Mouse (Mus musculus): ENCODE data around the gene Spock1.

Spock1 gene

DNA sequence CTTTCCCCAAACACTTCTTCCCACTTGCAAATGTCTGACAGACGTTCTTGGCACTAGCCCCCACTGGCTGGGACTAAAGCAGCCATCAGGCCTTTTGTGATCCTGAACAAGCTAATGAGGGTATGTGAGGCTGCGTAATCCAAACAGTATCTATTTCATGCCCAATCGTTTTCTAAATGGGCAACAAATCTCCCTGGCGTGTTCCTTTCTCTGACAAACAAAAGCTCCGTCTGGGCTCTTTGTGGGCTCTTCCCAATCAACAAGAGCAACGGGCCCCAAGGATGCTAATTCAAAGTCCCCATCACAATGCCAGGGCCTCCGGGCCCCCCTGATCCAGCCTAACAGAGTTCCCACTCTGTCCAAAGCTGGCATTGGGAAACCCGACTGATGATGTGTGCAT, 304.9 kb downstream of the Spock1 start:
- peak; percentile 29 for DNase-seq (ENCODE audit: low read depth, low spot score)

DNA sequence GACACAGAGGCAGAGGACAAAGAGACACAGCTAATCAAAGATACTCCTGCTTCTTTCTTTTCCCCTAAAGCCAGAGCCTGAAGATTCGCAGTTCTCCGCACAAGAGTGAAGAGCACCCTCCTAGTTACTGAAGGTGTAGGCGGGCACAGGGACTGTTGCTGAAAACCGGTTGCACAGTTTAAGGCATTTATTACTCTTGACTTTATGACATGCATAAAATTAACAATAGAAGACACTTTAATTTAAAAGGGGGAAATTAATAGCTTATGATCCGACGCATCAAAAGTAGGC, 312.4 kb downstream of the Spock1 start:
- no peak for DNase-seq (ENCODE audit: low read depth, low spot score)

DNA sequence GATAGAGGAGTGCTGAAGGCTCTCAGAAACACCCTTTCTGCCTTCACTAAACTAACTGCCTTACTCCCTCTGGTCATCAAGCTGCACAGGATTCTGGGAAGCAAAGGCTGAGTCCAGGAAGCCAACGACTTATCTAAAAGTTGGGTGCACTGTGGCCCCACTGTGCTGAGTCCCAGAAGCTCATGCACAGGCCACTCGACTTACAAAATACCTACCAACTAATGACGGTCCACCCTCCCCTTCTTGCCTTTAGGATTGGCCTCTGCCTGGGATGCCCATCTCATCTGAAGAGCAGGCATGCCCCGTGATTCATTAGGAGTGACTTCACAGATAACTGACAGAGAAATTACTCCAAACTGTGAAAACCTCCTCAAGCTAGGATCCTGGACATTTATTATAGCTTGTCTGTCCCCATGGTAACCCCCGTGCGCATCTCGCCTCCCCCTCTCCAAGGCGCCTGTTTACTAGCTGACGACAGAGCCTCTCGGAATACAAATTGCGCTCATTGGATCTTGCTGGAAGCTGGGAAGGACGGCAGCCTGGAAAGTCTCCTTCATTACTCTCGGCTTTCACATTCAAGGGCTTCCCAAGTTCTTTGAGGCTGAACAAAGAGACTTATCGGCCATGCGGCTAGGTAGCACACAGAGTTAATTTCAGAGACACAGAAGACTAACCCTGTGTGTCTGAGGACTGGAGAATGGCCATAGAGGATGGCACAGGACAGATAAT, 312.9 kb downstream of the Spock1 start:
- no peak for DNase-seq (ENCODE audit: low read depth, low spot score)

DNA sequence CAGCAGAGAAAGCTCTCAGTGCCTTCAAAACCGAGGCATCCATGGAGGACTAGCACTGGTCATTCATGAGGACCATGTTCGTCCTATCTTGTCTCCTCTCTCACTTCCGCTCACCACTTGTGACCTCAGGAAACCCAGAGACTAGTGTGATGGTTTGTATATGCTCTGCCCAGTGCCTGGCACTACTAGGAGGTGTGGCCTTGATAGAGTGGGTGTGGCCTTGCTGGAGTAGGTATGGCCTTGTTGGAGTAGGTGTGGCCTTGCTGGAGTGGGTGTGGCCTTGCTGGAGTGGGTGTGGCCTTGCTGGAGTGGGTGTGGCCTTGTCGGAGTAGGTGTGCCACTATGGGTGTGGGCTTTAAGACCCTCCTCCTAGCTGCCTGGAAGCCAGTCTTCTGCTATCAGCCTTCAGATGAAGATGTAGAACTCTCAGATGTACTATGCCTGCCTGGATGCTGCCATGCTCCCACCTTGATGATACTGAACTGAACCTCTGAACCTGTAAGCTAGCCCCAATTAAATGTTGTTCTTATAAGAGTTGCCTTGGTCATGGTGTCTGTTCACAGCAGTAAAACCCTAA, 318.7 kb downstream of the Spock1 start:
- peak; percentile 35 for DNase-seq (ENCODE audit: low read depth, low spot score)

DNA sequence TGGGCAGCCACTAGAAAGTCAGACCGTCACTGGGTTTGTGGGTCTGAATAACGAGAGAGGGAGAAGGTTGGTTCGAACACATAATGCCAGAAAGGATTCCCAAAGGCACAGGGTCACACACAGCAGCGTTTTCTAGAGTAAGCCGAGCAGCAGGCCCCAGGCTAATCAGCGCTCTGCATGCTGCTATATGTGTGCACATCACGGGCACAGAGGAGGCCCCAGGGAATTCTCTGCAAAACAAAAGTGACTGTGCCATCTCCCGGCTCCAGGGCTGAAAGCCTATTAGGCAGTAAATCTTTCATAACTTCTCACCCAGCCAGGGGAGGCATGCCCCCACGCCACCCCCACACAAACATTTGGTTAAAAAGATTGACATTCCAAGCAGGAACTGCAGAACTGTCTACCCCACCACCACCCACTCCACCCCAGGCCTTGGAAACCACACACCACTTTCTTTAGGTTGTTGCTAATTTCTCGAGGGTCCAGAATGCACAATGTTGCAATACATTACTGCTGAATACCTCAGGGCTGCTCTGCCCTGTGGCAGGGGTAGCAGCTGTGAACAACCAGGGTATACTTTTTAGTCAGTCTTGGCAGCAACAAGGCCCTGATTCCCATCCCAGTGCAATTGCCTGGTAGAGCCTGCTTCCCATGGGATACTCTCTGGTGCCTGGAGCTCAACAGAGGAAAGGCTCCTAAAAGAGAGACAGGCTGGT, 319.4 kb downstream of the Spock1 start:
- no peak for DNase-seq (ENCODE audit: low read depth, low spot score)

DNA sequence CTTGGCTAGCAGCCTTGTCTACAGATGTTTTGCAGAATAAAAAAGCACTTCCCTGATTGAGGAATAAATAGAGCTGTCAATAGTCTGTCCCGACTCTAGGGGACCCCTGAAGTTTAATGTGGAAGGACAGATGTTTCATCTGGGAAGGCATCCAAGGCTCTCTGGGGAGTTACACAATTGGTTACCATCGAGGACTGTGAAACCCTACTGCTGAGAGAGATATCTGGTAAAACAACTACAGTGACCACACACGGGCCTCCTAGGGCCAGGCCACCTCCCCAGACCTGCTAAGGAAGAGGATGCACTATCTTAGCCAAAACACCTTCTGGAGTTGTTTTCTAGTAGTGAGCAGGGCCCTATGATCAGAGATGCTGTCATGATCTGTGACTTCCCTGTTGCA, 323.0 kb downstream of the Spock1 start:
- no peak for DNase-seq (ENCODE audit: low read depth, low spot score)

DNA sequence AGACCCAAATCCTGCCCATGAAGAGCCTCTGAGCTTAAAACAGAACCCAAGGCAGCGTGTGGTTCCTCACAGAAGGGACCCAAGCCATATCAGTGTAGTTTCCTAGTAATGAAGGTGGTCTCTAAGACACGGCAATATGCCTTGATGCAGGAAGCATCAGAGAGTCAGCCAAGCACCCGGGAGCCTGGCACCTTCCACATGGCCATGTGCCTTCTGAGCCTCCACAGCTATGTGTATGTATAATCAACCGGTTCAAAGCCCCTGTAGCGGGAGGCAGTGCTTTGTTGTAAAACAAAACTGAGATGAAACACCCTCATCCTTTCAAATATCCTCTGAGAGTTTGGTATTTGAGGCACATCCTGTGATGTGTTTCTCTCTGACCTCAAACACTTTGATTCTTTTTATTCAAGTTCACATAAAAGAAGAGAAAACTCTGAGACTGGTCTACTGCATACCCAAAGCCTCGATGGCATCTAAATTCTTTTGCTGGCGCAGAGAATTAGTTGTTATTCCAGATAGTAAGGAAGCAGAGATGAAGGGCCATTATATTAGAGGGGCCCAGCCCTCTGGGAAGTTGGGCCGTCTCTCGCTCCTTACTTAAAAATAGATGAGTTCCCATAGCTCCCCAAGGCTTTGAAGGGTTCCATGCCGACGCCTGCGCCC, 325.7 kb downstream of the Spock1 start:
- no peak for DNase-seq (ENCODE audit: low read depth, low spot score)

DNA sequence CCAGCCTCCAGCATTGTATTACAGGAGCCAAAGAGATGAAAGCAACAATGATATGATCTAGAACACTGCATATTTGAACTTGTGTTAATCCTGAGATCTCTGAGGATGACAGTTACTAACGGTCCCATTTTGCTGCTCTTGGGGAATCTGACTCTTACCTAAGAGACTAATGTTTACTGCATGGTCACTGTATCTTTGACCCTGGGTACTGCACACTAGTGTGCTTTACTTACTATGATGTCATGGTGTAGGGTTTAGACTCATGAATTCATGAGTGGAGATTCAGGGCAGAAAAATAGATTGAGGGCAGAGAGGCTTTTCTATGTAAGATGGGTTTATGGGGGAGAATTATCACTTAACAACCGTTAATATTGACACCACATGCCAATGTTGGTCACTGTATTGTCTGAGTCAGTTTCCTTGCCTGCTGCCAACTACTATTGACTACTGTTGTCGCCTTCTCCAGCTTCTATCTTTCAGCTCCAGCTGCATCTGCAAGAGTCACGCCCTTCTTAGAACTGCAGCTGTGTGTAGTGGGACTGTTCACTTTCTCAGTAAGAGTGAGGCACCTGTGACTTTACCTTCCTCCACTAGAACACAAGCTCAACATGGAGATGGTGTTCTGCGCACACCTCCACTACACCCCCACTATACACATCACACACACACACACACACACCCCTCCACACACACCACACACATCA, 330.4 kb downstream of the Spock1 start:
- DNase-seq (ENCODE audit: low read depth, low spot score) = no peak

DNA sequence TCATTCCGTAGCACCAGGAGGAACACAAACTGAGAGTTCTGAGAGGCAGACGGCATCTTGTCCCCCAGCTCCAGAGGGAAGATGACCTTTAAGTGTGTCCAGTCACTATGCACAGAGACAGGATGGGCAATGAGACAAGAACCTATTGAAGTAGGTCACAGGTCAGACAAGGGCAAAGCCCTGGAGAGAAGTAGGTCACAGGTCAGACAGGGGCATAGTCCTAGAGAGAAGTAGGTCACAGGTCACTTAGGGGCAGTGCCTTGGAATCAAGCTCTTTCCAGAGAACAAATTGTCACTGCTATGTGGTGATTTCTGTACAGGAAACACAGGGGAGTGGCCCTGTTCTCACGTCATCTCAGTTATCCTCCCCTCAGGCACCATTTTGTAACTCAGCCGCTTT, 334.6 kb downstream of the Spock1 start:
- DNase-seq (ENCODE audit: low read depth, low spot score) = no peak

DNA sequence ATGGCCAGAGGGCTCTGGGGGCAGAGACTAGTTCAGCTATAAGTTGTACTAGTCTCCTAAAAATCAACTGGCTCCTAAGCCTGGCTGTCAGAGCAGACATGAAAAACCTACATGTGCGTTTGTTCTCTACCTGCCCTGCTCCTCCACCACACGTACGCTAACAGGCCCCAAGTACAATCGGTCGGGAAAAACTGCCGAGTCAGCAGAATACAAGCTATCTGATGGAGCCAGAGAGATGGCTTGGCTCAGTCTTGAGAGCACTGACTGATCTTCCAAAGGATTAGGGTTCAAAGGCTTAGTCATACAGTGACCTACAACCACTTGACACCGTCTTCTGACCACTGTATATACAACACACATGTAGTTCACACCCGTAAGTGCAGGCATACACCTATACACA, 339.7 kb downstream of the Spock1 start:
- DNase-seq (ENCODE audit: low read depth, low spot score) = no peak

DNA sequence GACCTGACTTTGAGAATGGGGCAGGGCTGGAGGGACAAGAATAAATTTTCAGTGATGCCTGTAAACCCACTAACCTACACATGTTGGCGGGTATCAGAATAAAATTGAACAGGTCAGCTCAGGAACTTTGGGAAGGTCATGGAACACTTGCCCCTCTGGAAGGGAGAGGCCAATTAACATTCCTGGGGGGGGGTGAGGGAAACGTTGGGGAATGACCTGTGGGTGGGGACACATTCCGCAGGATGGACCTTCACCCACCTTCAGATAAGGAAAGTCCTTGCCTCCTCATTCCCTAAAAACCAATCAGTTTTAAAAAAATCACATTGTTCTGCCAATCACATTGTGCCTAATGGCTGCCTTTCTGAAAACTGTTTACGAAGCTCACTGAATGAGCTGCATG, 352.9 kb downstream of the Spock1 start:
- peak; percentile 60 for DNase-seq (ENCODE audit: low read depth, low spot score)

DNA sequence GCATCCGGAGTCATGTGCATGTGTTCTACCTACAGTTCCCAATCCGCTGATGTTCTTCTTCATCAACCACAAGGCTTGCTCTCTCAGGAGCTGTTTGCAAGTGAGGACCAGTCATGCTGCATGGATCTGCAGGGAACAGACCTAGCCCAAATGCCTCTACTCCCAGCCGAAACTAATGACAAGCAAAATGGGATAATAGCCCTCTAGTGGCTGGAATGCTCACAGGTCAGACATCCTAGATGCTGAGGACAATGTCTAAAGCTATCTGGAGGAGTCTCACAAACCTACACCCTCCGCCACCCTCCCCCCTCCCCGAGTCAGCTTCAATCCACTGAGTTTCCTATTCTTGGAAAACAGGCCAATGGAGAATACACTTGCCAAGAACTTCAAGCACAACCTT, 358.4 kb downstream of the Spock1 start:
- peak; percentile 90 for DNase-seq (ENCODE audit: low read depth, low spot score)

DNA sequence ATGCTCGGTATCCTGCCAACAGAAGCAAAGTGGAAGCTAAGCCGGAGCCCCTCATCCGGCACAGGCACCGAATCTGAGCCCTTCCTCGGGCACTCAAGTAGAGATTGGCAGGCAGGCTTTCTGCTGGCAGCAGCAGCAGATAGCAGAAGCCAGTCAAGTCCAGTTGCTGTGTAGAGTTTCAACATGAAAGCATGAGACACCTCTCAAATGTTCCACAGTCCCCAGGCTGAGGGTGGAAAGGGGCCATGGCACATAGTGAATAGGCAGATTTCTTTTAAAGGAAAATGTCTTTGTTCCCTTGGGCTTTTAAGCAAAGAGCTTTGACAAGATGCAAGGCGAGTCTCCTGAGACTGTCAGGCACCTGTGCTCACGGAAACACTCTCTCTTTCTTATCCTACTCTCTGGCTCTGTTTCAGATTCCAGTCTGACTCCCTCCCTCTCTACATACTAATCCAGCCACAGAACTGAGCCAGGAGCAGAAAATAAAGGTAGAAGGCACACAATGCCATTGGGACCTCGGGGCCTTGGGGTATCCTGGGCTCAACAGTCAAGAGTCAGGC, 371.1 kb downstream of the Spock1 start:
- no peak for DNase-seq (ENCODE audit: low read depth, low spot score)

DNA sequence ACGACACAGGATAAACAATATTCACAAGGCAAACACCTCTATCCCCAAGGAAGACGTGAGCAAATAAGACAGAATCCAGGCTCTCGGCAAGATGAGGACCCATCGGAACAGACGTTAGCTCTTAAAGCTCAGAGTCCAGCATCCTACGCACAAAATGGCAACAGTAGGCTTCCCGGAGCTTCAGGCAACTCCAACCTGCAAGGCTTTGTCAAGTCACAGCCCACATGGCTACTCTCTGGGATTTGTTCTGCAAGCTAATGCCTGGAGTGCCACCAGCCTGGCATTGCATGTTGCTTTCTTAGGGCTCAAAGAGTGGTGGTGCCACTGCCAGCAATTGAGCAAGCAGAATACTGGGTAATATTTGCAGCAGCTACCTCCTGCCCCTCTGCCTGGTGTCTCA, 373.8 kb downstream of the Spock1 start:
- DNase-seq (ENCODE audit: low read depth, low spot score) = no peak

DNA sequence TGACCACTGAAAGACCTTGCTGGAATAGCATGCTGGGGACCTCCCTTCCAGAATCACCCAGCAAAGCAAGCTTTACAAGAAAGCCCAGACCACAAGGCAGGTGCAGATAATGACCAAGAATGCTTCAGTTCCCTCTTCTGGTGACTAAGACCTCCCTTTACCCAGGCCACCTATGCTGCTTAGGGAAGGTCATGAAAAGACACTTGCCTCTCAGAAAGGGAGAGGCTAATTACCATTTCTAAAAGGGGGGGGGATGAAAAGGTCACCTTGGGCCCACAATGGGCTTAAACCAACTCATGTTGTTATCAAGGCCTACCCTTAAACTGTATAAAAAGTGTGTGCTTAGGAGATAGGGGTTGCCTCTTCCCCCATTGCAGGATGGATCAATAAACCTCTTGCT, 382.2 kb downstream of the Spock1 start:
- DNase-seq (ENCODE audit: low read depth, low spot score) = peak; percentile 78

DNA sequence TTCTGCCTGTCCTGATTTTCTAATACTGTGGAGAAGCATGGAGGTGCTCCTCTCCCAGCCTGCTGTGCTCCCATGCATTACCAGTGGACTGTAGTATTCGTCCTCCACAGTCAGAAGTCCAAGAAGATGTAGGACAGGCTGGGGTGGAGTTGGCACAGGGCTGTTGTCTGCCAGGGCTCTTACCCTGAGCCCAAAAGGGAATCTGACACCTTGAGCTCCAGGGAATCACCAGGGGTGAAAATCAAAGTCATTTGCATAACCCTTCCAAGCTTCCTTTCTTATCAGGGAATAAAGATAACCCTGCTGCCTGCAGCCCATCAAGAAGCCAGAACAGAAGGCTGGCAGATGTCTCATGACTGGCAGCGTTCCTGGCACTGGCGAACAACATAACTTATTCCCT, 383.6 kb downstream of the Spock1 start:
- DNase-seq (ENCODE audit: low read depth, low spot score) = no peak

DNA sequence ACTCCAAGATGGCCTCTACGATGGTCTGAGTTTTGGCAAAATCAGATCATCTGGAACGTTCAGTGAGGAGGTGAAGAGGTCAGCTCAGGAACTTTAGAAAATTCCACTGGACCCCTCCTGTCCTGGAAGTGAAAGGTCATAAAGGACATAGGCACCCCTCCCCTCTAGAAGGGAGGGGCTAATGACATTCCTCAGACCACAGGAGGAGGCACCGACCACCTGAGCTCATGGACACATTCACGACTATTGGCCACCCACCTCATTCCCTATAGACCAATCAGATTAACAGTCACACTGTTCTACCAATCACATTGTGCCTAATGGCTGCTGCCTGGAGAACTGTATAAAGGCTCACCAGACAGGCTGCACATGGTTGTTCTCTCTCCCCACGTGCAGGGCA, 384.8 kb downstream of the Spock1 start:
- peak; percentile 60 for DNase-seq (ENCODE audit: low read depth, low spot score)

DNA sequence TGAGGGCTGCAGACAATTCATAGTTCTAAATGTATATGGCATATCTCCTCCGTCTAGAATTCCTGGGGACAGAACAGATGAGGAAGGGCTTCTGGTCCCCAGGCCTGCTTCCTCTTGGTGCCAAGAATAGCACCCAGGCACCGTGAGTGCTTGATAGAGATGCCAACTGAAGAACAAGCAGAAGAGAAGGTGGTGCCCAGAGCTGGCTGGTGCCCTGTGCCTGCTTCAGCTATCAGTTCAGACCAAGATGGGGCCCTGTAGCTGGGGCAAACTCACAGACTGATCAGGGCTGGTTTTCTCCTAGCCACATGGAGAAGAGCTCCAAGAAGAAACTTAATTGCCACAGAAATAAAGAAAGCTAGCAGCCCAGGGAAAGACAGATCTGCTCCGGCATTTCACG, 385.8 kb downstream of the Spock1 start:
- DNase-seq (ENCODE audit: low read depth, low spot score) = no peak

DNA sequence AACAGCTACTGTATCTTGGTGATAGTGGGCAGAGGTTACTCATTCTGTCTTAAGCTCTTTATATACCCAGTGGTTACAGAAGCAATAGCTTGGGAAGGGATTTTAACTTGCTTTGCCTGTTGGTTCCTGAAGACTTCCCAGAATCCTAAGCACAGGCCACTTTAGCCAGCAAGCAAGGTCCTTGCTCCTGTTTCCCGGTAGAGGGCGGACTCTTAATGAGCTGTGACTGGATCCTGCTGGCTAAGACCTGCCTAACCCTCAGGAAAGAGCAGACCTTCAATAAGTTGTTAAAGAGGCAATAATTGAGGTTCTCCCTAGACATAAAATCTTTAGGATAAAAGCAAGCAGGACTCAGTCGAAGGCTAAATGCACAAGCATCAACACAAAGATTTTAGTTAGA, 387.0 kb downstream of the Spock1 start:
- peak; percentile 77 for DNase-seq (ENCODE audit: low read depth, low spot score)

DNA sequence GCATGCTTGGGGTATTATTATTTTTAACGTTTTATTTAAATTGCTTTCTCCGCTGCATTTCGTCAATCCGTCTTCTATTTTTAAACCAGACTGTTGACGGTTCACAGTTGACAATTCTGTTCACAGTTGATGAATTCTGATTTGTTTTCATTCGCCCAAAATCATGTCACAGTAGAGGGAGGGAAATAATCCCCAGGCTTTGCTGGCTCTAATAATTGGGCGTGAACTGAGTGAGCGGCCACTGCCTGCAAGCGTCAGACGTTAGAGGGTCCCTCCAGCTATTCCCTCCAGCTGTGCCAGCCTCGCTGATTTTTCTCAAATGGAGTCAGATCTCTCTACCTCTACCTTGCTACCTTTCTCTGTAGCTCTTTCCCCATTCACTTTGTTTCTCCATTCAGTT, 388.3 kb downstream of the Spock1 start:
- no peak for DNase-seq (ENCODE audit: low read depth, low spot score)

DNA sequence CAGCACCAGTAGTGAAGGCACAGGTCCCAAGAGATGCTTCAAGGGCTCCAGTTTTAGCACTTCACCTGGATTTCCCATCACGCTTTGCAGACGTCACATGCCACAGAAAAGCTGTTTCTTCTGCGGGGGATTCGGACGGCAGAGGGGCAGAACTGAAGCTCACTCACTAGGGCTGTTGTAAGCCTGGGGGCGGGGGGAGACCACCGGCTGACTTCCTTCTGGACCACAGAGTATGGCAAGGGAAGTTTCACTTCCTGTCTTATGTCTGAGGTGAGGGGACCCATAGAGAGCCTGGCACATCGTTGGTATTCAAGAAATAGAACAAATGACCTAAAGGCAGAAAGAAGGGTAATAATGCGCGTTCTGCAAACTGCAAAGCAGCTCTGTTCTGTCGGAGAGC, 392.4 kb downstream of the Spock1 start:
- DNase-seq (ENCODE audit: low read depth, low spot score) = no peak

DNA sequence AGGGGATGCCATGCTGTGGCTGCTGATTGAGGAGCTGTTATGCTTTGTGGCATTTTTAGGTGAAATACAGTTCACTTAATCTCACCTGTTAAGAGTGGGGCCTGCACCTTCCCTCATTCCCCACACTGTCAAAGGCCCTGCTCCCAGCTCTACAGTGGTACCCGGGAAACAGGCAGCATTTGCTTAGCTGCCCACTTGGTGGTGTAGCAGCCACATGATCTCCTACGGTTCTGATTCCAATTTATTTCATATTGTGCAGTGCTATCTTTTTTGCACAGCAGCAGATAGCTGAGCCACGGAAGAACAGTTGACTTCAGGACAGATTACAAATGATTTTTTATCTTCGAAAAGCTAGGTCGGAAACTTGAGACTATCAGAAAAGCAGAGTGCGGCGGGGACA, 406.6 kb downstream of the Spock1 start:
- no peak for DNase-seq (ENCODE audit: low read depth, low spot score)

Data from ZHBTc4 (cell line).